Mouse (Mus musculus) heart, adult 18-20 months (tissue): ENCODE data around the gene Tnfrsf4. TPM values are rescaled to one million over a fixed set of nuclear protein-coding genes. Genes with fewer than 3 reads are reported as not detected.

Source experiments
- DNase-seq, 2 experiments: peaks; one replicate each; pipeline ENCODE4 v3.0.0; 2021 to 2022; ENCODE audit warnings: mixed read lengths in 1 of 2
- total RNA-seq, 2 experiments: library from RNA; stranded (reverse); gene quantifications; 2 replicates each; pipeline ENCODE4 v1.2.3; 2021

Tnfrsf4 gene
- total RNA-seq, 2 experiments from 2014 or later, result 0.25 to 1.0 TPM

DNA sequence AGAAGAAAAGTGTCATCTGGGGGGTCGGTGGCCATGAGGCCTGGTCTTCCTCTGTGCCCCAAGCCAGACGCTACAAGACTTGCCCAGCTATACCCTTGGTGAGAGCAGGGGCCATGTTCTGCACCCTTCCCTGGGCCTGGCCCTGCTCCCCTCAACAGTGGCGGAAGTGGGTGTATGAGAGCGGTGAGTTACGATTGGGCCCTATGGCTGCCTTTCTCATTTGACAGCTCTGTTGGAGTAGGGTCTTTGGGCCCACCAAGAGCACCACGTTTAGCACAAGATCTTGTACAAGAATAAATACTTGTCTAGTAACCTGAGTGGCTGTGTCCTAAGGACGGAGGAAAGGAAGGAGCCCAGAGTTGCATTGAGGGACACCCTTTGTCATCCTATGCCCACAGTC, 14.9 kb downstream of the Tnfrsf4 start:
- DNase-seq, result no peak

DNA sequence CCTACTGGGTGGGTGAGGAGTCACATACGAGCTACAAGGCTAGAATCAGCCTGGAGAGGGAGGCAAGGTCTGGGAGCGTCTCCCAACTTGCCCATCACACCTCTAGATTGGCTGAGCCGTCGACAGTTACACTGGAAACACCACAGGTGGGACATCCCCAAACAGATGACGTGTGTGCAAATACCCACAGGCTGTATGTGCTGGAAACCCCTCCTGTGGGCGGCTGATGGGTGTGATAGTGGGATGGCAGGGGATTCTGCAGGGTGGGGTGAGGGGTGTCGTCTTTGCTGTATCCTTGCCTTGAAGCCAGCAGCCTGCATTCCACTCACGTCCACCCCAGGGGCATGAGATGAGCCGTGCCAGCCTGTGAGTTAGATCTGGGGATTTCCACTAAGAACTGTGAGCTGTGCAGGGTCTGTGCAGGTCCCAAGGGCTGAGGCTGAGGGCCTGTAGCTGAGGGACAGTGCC, 17.0 kb downstream of the Tnfrsf4 start:
- DNase-seq, result no peak

GRCm38 (mm10) chr4:156031255-156031592, 17.6 kb downstream of the Tnfrsf4 start:
- no peak for DNase-seq

GRCm38 (mm10) chr4:156031593-156032391, 18.1 kb downstream of the Tnfrsf4 start:
- DNase-seq, result peak; percentile 91

- no peak for DNase-seq
Measured at GRCm38 (mm10) chr4:156032856-156033255, 19.2 kb downstream of the Tnfrsf4 start.

GRCm38 (mm10) chr4:156033476-156034119, 20.0 kb downstream of the Tnfrsf4 start:
- peak; percentile 61 to 62 for DNase-seq

GRCm38 (mm10) chr4:156034301-156034700, 20.7 kb downstream of the Tnfrsf4 start:
- DNase-seq, result no peak

GRCm38 (mm10) chr4:156034901-156035300, 21.3 kb downstream of the Tnfrsf4 start:
- no peak for DNase-seq

- DNase-seq, result no peak
Measured at GRCm38 (mm10) chr4:156044754-156045153, 31.1 kb downstream of the Tnfrsf4 start.

GRCm38 (mm10) chr4:156049779-156050178, 36.1 kb downstream of the Tnfrsf4 start:
- DNase-seq, result no peak

GRCm38 (mm10) chr4:156050391-156050980, 36.8 kb downstream of the Tnfrsf4 start:
- peak in 1 of 2 experiments; percentile 18 for DNase-seq

DNA sequence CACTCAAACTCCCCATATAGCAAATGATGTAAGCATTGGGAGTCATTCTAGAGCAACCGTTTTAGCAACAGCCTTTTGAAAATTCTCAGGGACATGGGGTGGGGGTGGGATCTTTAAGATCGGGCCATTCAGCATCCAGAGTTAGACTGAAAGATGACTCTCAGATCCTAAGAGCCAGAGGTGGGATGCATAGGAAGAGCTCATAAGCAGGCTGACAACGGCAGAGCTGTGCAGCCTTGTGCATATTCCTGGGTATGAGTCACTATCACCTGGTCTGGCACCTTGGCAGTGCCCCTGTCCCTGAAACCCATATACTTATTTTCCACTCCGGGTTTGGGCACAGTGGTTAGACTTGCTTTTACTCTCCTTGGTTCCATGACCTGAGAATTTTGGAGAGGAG, 39.5 kb downstream of the Tnfrsf4 start:
- DNase-seq, result no peak

DNA sequence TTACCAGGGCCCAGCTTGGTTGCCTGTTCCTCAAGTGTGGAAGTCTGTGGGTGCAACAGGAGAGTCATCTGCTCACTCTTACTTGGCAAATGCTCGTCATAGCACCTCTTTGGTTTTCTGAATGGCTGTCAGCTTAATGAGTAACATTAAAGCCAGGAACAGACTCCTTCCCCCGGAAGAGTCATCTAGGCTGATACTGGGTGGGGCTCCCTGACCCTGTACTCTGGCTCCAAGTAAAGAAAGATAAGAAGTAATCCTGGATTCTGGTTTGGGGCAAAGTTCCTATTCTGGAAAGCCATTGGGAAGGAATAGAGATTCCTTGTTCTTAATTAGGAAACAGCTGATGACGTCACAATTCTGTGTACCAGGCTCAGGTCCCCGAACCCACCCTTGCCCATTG, 40.5 kb downstream of the Tnfrsf4 start:
- no peak for DNase-seq

DNA sequence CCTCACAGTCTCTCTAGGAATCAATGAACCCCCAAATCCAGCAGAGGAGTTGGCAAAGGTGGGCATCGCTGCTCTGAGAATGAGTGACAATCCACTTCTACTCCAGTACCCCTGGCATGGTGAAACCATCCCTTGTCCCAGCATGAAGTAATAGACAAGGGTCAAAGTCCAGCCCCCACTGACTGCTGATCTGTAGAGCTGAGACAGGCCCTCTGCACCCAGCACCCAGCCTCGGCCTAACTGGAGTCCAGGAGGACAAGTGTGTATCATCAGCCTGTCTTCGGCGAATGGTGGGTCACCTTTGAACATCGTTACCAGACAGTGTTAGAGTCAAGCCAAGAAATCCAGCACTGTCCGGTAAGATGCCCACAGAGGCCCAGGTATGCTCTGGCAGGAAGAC, 41.0 kb downstream of the Tnfrsf4 start:
- no peak for DNase-seq

- no peak for DNase-seq
Measured at GRCm38 (mm10) chr4:156055173-156055572, 41.5 kb downstream of the Tnfrsf4 start.

DNA sequence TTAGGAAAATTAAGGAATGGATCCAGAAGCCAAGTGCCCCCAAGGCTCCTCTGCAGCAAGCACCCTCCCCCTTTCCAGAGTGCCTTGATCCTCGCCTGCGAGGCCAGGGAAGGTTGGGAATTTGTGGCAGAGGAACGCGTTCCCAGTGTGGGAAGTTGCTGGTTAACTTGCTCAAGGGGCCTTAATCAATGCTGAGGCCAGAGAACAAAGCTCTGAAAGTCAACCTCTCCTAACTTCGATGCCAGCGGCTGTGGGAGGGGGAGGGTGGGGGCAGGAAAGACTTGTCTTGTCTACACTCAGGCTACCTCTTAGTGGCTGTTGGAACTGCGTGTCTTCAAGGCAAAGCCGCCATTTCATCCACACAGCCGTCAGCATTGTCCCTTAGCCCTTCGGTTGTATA, 44.1 kb downstream of the Tnfrsf4 start:
- no peak for DNase-seq

GRCm38 (mm10) chr4:156058826-156059225, 45.2 kb downstream of the Tnfrsf4 start:
- no peak for DNase-seq

GRCm38 (mm10) chr4:156059261-156059660, 45.6 kb downstream of the Tnfrsf4 start, which contains the start of gene Ttll10:
Gene Ttll10, minus strand, starts transcription at chr4:156059414.
- no peak for DNase-seq

- no peak for DNase-seq
Measured at GRCm38 (mm10) chr4:156059713-156060112, 46.1 kb downstream of the Tnfrsf4 start.

DNA sequence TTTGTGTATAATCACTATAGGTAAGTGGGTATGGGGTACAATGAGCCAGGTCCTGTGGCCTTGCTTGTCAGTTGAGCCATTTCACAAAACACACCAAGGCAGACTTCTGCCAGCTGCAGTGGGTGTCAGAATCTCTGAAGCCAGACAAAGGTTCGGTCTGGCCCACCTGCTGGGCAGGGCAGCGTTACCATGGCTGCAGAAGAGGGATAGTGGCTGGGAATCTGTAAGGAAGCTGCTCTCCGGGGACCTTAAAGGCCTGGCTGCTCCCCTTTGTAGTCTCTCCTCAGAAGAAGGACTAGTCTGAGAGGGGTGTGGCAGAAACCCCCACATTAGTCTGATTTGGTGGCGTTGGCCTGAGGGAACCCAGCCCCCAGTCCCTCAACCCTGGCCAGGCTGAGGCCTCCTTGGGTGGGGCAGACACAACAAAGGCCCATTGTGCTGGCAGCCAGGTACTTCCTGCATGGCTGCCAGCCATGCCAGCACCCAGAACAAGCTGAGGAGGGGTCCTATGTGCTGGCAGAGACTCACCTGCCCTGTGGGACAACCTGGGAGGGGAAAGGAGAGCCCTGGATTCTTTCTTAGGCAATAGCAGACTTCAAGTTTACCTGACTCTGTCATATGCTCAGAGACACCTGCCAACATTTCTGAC, 50.3 kb downstream of the Tnfrsf4 start:
- no peak for DNase-seq

DNA sequence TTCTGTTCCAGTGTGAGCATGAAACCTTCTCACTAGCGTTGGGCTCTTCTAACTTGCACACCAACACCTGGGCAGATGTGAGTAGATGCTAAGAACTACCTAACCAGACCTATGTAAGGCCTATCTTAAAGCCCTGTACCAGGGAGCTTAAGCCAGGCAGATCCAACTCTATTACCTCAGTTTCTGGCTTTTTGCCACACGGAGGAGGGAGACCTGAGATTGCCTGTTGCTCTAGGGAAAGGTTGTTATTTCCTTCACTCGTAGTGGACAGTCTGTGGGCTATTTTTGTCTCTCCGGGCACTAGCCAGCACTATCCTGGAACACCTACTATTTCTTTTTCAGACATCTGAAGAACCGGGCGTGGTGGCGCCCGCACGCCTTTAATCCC, 50.9 kb downstream of the Tnfrsf4 start:
- DNase-seq, result peak; percentile 34 to 46

- no peak for DNase-seq
Measured at GRCm38 (mm10) chr4:156065156-156065894, 51.7 kb downstream of the Tnfrsf4 start.
